Mouse (Mus musculus): ENCODE data around the gene Ntan1.
A peak's percentile ranks its signal among the peaks of the same experiment; 100 is the strongest.

Ntan1 gene

GRCm38 (mm10) chr16:13831606-13832005 is 13.0 kb downstream of the Ntan1 start:
- DNase-seq (ENCODE audit: low spot score in 2 of 2): no peak

- no peak for DNase-seq (ENCODE audit: low spot score in 2 of 2)
Measured at GRCm38 (mm10) chr16:13834382-13834781, 15.7 kb downstream of the Ntan1 start.

- no peak for DNase-seq (ENCODE audit: low spot score in 2 of 2)
Measured at GRCm38 (mm10) chr16:13840056-13840455, 21.4 kb downstream of the Ntan1 start.

- no peak for DNase-seq (ENCODE audit: low spot score in 2 of 2)
Measured at GRCm38 (mm10) chr16:13840956-13841355, 22.3 kb downstream of the Ntan1 start.

- DNase-seq (ENCODE audit: low spot score in 2 of 2): no peak
Measured at GRCm38 (mm10) chr16:13845031-13845430, 26.4 kb downstream of the Ntan1 start.

- no peak for DNase-seq (ENCODE audit: low spot score in 2 of 2)
Measured at GRCm38 (mm10) chr16:13846675-13847074, 28.0 kb downstream of the Ntan1 start.

GRCm38 (mm10) chr16:13848310-13848709 is 29.7 kb downstream of the Ntan1 start:
- no peak for DNase-seq (ENCODE audit: low spot score in 2 of 2)

GRCm38 (mm10) chr16:13851446-13851845 is 32.8 kb downstream of the Ntan1 start:
- no peak for DNase-seq (ENCODE audit: low spot score in 2 of 2)

GRCm38 (mm10) chr16:13853886-13854285 is 35.2 kb downstream of the Ntan1 start:
- no peak for DNase-seq (ENCODE audit: low spot score in 2 of 2)

GRCm38 (mm10) chr16:13866076-13866475 is 47.4 kb downstream of the Ntan1 start:
- DNase-seq (ENCODE audit: low spot score in 2 of 2): no peak

GRCm38 (mm10) chr16:13866616-13867015 is 48.0 kb downstream of the Ntan1 start:
- no peak for DNase-seq (ENCODE audit: low spot score in 2 of 2)

GRCm38 (mm10) chr16:13867406-13867805 is 48.8 kb downstream of the Ntan1 start:
- peak in 1 of 2 experiments; percentile 5 for DNase-seq (ENCODE audit: low spot score in 2 of 2)

GRCm38 (mm10) chr16:13867910-13868514 is 49.4 kb downstream of the Ntan1 start:
- no peak for DNase-seq (ENCODE audit: low spot score in 2 of 2)

- DNase-seq (ENCODE audit: low spot score in 2 of 2): peak in 1 of 2 experiments; percentile 12
Measured at GRCm38 (mm10) chr16:13875483-13875882, 56.8 kb downstream of the Ntan1 start.

GRCm38 (mm10) chr16:13883094-13883774 is 64.6 kb downstream of the Ntan1 start:
- no peak for DNase-seq (ENCODE audit: low spot score in 2 of 2)

Measured in frontal cortex, postnatal 36 days (tissue).